Mouse (Mus musculus) cortical plate, adult 2 months (tissue): Measurements from ENCODE around the gene Ern1.

ENCODE experiments used
- CTCF ChIP-seq: fragments of 200-500 bp; IDR thresholded peaks from 2 replicates; pipeline ENCODE4 v1.5.1; 2011; ENCODE audit warnings: mild to moderate bottlenecking, control low read depth, low read length; ENCODE audit not compliant: insufficient read depth; ENCODE audit errors: extremely low read depth
- POLR2A ChIP-seq: fragments of 200-500 bp; IDR thresholded peaks from 2 replicates; pipeline ENCODE4 v1.6.1; 2011; ENCODE audit warnings: mild to moderate bottlenecking, low read length, control low read depth; ENCODE audit not compliant: insufficient read depth; ENCODE audit errors: extremely low read depth

DNA sequence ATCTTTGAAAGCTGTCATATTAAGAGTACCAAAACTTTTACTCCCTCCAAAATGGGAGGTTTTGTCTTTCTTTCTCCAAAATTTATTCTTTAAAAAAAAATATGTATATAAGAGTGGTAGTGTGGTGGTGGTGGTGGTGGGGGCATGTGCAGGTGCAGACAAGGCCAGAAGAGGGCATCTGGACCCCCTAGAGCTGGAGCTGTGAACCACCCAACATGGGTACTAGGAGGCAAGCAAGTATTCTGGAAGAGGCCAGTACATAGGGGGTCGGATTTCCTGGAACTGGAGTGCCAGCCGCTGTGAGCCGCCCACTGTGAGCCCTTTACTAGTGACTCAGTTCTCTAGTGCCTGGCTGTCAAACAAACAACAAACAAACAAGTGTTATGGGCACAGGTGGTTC lies 34.9 kb upstream of the Ern1 start:
- TF ChIP-seq CTCF, result no peak
- TF ChIP-seq POLR2A, result no peak
